Mouse (Mus musculus): ENCODE data around the gene Cdon. TPM values are rescaled to one million over a fixed set of nuclear protein-coding genes. Genes with fewer than 3 reads are reported as not detected.
A peak's percentile ranks its signal among the peaks of the same experiment; 100 is the strongest.

Gene Cdon
- polyA plus RNA-seq, 1 experiment from 2014 or later, result 5.4 TPM

GRCm38 (mm10) chr9:35479456-35479855 lies 58.5 kb downstream of the Cdon start:
- no peak for TF ChIP-seq CTCF (IDR thresholded peaks at IDR 0.05; ENCODE audit: low read depth)
- no peak overlapping the region for H3K4me2 ChIP-seq
- no peaks in the 10 kb centered on the region for H3K9me3 ChIP-seq (ENCODE audit: low read depth, low read length)
- H3K27me3 ChIP-seq (ENCODE audit: insufficient read depth, low read length), result no peaks in the 10 kb centered on the region
- no peak for DNase-seq
- no peak overlapping the region for H3K27ac ChIP-seq (ENCODE audit: low read depth)
- WGBS, result 90% methylated on average over 6 of the region's 6 CpGs
- H3K36me3 ChIP-seq (ENCODE audit: insufficient read depth), result peaks cover 14% of the 10 kb centered on the region; the same call in 1 of the 2 replicates
- no peak overlapping the region for H3K9ac ChIP-seq
- no peaks in the 10 kb centered on the region for H3K4me1 ChIP-seq (ENCODE audit: insufficient read depth)
- ATAC-seq (ENCODE audit: insufficient read depth), result no peak
- no peak overlapping the region for H3K4me3 ChIP-seq (ENCODE audit: low read depth, low read length)

DNA sequence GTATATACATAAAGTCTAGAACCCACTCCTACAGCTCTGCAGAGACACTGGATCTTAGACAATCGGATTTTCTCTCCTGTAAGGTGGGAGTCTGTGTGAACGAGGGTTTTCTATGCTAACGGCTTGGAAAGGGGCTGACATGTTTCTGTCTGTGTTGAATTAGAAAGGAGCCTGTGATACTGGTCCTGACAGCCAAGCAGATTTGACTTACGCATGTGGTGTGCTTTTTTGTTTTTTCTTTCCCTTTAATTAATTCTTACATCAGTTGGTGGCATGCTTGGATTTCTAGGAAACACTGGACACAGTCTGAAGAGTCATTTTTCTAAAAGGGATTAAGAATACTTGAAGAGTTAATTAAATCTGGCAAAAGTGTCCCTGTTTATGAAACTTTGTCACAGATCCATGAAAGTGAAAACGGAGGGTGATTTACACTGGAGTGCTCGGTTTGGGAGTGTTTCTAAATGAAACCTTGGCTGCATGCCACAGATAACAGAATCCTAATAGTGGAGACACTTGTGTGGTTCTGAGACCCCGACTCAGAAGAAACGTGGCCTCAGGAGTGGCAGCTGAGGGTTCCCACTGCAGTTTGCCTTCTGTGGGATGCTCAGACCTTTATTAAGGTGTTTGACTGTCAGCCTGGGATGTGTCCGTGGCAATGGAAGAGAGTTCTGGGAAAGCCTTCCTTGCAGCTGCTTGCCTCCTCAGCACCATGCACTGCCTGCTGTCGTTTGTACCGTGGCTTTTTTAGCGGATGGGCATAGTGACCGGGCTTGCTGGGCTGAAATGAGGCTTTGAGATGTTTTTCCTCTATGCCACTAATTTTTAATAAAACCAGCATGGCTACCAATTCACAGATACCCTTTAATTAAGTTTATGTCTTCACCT lies 61.3 kb downstream of the Cdon start:
- Histone ChIP-seq H3K36me3 (ENCODE audit: insufficient read depth) (peaks cover 24% of the 10 kb centered on the region; the same call in 1 of the 2 replicates), H3K27me3 (ENCODE audit: insufficient read depth, low read length) (no peaks in the 10 kb centered on the region), H3K4me3 (ENCODE audit: low read depth, low read length) (no peak overlapping the region), H3K9me3 (ENCODE audit: low read depth, low read length) (no peaks in the 10 kb centered on the region), H3K27ac (ENCODE audit: low read depth) (no peak overlapping the region), H3K4me1 (ENCODE audit: insufficient read depth) (no peaks in the 10 kb centered on the region), H3K9ac (no peak overlapping the region), H3K4me2 (no peak overlapping the region)
- ATAC-seq (ENCODE audit: insufficient read depth), result no peak
- WGBS, result 51% methylated on average over 13 of the region's 13 CpGs
- peak; percentile 60 for DNase-seq
- no peak for TF ChIP-seq CTCF (IDR thresholded peaks at IDR 0.05; ENCODE audit: low read depth)

DNA sequence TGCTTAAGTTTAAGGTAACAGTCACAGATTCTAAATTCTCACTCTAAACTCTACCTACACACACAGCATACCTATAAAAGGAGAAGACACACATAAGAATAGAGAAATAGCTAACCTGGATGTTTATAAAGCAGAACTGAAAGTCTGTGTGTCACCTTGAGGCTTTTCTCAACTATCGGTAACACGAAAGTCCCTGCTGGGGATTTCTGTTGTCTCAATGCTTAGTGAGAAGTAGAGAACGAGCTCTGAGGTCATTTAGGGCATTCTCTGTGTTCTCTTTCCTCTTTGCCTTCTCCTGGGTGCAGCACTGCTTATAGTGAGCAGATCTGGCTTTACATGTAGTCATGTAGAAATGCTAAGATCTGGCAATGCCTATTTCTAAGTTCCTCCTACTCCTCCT lies 63.0 kb downstream of the Cdon start:
- 89% methylated on average over 3 of the region's 3 CpGs for WGBS
- Histone ChIP-seq H3K4me3 (ENCODE audit: low read depth, low read length) (no peak overlapping the region), H3K9me3 (ENCODE audit: low read depth, low read length) (no peaks in the 10 kb centered on the region), H3K27ac (ENCODE audit: low read depth) (no peak overlapping the region), H3K27me3 (ENCODE audit: insufficient read depth, low read length) (no peaks in the 10 kb centered on the region), H3K9ac (no peak overlapping the region), H3K36me3 (ENCODE audit: insufficient read depth) (peaks cover 29% of the 10 kb centered on the region; the same call in 1 of the 2 replicates), H3K4me2 (no peak overlapping the region), H3K4me1 (ENCODE audit: insufficient read depth) (no peaks in the 10 kb centered on the region)
- TF ChIP-seq CTCF (IDR thresholded peaks at IDR 0.05; ENCODE audit: low read depth), result no peak
- DNase-seq, result no peak
- no peak for ATAC-seq (ENCODE audit: insufficient read depth)

DNA sequence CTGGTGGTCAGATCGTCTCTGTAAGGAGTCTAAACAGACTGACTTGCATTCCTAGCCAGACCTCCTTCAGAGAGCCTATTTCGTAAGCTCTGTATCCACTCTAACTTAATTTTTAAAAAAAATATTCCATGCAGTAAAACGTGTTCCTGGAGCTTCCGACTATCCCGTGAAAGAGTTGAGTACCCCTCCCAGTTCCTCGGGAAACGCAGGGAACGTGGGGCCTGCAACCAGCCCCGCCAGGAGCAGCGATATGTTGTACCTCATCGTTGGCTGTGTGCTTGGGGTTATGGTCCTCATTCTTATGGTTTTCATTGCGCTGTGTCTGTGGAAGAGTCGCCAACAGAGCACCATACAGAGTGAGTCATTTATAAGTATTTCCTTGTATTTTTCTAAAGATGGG lies 65.7 kb downstream of the Cdon start:
- Histone ChIP-seq H3K4me2 (no peak overlapping the region), H3K9ac (no peak overlapping the region), H3K27ac (ENCODE audit: low read depth) (no peak overlapping the region), H3K4me3 (ENCODE audit: low read depth, low read length) (no peak overlapping the region), H3K27me3 (ENCODE audit: insufficient read depth, low read length) (no peaks in the 10 kb centered on the region), H3K9me3 (ENCODE audit: low read depth, low read length) (no peaks in the 10 kb centered on the region), H3K36me3 (ENCODE audit: insufficient read depth) (peaks cover 38% of the 10 kb centered on the region), H3K4me1 (ENCODE audit: insufficient read depth) (no peaks in the 10 kb centered on the region)
- ATAC-seq (ENCODE audit: insufficient read depth) (no peak), DNase-seq (no peak)
- WGBS, result 77% methylated on average over 13 of the region's 13 CpGs
- no peak for TF ChIP-seq CTCF (IDR thresholded peaks at IDR 0.05; ENCODE audit: low read depth)

DNA sequence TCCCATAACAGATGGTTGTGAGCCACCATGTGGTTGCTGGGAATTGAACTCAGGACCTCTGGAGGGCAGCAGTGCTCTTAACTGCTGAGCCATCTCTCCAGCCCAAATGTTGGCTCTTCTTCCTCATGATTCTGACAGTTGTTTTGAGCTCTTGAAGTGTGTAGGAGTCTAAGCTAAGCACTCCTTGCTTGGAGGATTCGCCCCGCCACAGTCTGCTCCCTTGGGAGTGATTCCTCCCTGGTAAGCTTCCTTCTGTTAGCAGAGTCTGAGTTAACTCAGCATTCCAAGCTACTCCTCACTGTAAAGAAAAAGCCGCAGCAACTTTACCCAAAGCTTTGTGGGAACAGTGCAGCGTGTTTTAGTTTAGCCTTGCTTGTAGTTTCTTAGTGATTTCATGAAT lies 67.6 kb downstream of the Cdon start:
- Histone ChIP-seq H3K4me3 (ENCODE audit: low read depth, low read length) (no peak overlapping the region), H3K27ac (ENCODE audit: low read depth) (no peak overlapping the region), H3K27me3 (ENCODE audit: insufficient read depth, low read length) (no peaks in the 10 kb centered on the region), H3K9ac (no peak overlapping the region), H3K9me3 (ENCODE audit: low read depth, low read length) (no peaks in the 10 kb centered on the region), H3K4me1 (ENCODE audit: insufficient read depth) (no peaks in the 10 kb centered on the region), H3K36me3 (ENCODE audit: insufficient read depth) (peaks cover 34% of the 10 kb centered on the region), H3K4me2 (no peak overlapping the region)
- WGBS, result 86% methylated on average over 4 of the region's 4 CpGs
- DNase-seq, result no peak
- no peak for ATAC-seq (ENCODE audit: insufficient read depth)
- TF ChIP-seq CTCF (IDR thresholded peaks at IDR 0.05; ENCODE audit: low read depth), result no peak

- Histone ChIP-seq H3K9ac (no peak overlapping the region), H3K4me1 (ENCODE audit: insufficient read depth) (no peaks in the 10 kb centered on the region), H3K27ac (ENCODE audit: low read depth) (no peak overlapping the region), H3K36me3 (ENCODE audit: insufficient read depth) (peaks cover 24% of the 10 kb centered on the region), H3K9me3 (ENCODE audit: low read depth, low read length) (no peaks in the 10 kb centered on the region), H3K4me3 (ENCODE audit: low read depth, low read length) (no peak overlapping the region), H3K4me2 (no peak overlapping the region), H3K27me3 (ENCODE audit: insufficient read depth, low read length) (no peaks in the 10 kb centered on the region)
- DNase-seq (no peak), ATAC-seq (ENCODE audit: insufficient read depth) (no peak)
- 83% methylated on average over 11 of the region's 11 CpGs for WGBS
- TF ChIP-seq CTCF (IDR thresholded peaks at IDR 0.05; ENCODE audit: low read depth), result no peak
These were observed 70.4 kb downstream of the Cdon start for GRCm38 (mm10) chr9:35491109-35491866.
